Mouse (Mus musculus) spleen, embryonic (tissue): ENCODE measurements at regions not wholly inside any gene's neighbourhood (a gene's known extent, or its start where the extent isn't known, plus 50 kb on each side); places are given as distances from the start of the nearest gene placed in this dataset.

Source experiments
- CTCF ChIA-PET: fragments of 350-600 bp; sonication (Branson Sonifier 250); formaldehyde crosslinking; loops from one replicate; lab custom pipeline; 2022; lab: Charles Lee

DNA sequence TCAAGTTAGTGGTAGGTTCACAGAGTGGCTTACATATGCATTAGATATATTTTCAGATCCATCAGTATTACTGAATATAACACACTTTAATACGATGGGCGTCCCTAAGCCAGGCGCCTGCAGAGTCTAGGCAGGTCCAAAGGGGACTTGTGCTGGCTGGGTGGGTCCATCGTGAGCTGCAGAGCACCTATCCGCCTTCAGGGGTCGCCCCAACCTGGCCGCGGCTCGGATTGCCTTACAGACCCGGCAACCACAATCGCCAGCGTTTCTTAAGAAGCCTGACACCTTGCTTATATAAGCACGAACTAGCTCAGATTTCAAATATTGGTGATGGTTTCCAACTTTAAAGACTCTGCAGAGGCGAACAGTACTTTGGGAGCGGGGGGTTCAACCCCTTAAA, 227.3 kb downstream of the Gm11011 start:
- CTCF ChIA-PET: no interaction called here

GRCm38 (mm10) chr2:169357400-169357799, 230.1 kb downstream of the Gm11011 start:
- CTCF ChIA-PET: no interaction called here

DNA sequence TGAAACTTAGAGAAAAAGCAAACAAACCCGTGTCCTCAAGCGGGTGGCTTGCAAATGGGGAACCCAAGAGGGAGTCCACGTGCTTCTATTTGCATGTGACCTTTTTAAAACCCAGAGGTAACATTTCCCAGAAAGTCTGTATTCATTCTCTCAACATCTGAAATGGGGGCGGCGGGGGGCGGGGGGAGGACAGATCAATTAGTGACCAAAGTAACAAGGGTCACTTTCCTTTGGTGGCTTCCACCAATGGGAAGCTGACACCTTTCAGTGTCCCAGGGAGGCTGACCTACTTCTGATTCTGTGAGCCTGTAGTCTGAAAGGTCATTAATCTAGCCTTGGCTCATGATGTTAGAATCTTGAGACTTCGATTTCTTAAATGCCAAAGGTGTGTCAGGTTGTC, 236.0 kb downstream of the Gm11011 start:
- CTCF ChIA-PET: interaction anchor here (0.5 kb wide), 1 partner anchor 91 kb away, joined by 3 read pairs; no protein-coding TSS in a partner anchor

DNA sequence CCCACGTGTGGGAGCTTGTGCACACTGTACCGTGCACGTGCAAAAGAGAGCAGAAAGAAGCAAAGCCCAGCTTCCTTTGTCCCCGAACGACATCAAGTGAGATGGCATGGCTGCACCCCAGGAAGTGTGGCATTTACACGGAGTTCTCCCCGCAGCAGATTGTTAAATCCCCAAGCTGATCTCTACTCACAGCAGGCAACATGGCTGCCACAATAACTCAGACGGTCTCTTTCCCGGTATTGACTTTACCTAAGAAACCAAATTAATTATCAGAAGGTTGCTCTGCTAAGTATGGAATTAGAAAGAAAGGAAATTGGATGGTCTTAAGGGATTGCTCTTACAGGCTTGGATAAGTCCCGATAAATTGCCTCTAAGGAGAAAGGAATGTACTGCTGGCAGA, 241.4 kb downstream of the Gm11011 start:
- CTCF ChIA-PET: no interaction called here

GRCm38 (mm10) chr2:169319521-169319920, 268.0 kb downstream of the Gm11011 start:
- CTCF ChIA-PET: no interaction called here

DNA sequence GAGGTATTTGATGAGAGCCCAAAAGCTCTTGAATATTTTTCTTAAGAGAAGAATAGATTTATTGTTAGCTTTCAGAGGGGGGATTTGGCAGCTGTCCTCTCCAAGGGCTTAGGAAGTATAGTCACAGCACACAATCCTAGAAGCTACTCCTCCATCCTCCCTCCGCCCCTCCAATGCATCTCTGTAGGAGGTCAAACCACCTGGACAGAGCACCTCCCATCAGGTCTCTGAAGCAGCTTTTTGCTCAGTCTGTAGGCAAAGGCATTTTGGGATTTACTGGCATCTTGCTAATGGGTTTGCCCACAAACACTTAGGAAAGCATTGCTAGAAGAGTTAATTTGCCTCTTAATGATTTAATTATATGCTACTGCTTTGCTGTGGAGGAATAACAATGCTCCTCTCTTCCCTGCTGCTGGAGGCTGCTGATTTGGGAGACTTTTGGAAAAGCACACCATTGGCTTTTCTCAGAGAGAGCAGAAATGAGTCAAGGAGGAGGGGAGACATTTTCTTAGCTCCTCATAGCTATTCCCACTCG, 273.1 kb downstream of the Gm11011 start:
- CTCF ChIA-PET: no interaction called here

DNA sequence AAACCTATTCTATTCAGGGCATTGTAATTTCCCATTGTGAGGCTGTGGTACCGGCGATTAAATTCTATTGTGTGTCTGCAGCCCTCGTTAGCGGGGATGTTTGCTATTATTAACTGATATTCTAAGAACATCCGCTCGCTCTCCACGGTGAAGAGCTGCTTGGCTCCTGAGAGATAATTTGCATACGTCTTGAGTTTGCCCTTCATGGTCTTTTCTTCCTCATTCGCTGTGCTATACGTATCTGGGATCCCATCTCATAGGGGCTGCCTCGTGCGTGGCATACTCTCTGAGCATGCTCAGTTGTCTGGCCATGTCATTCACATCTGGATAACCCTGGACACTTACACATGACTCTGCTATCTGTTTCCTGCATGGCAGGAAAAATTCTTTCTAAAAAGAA, 275.7 kb downstream of the Gm11011 start:
- CTCF ChIA-PET: no interaction called here

GRCm38 (mm10) chr2:169311356-169311755, 276.2 kb downstream of the Gm11011 start:
- CTCF ChIA-PET: no interaction called here

DNA sequence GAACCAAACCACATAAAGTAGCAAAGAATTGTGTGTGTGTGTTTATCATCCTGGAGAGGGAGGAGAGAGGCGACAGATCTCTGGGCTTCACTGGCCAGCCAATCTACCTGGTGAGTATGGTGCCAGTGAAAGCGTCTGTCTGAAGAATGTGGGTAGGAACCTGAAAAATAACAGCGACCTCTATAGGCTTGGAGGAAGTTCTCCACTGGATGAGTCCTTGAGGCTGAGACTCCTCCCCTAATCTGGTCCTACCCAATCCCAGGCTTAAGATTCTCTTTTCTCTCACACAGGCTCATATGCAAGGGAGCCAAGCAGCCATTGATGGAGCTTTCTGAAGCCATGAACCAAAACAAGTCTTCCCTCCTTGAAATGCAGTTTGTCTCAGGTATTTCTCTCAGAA, 283.2 kb downstream of the Gm11011 start:
- CTCF ChIA-PET: no interaction called here

- CTCF ChIA-PET: no interaction called here
Measured at GRCm38 (mm10) chr2:169300966-169301365, 286.6 kb downstream of the Gm11011 start.

DNA sequence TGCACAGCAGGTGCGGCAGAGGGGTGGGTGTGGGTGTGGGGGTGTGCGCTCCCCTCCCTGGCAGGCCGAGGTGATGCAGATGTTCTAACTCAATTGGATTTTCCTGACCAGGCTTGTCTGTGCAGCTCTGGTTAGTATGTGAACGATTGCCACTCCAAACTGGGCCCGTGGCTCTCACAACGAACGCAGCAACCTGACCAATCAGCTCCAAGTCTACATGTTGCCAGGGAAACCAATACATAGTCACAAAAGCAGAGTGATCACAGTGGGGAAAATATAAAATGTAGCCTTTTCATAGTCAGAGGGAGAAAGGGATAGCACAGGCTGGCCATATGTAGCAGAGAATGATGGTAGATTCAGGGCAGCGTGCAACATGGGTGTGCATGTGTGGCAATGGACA, 287.1 kb downstream of the Gm11011 start:
- CTCF ChIA-PET: no interaction called here

GRCm38 (mm10) chr2:169297841-169298627, 289.5 kb downstream of the Gm11011 start:
- CTCF ChIA-PET: no interaction called here

- CTCF ChIA-PET: no interaction called here
Measured at GRCm38 (mm10) chr2:169297226-169297625, 290.3 kb downstream of the Gm11011 start.

DNA sequence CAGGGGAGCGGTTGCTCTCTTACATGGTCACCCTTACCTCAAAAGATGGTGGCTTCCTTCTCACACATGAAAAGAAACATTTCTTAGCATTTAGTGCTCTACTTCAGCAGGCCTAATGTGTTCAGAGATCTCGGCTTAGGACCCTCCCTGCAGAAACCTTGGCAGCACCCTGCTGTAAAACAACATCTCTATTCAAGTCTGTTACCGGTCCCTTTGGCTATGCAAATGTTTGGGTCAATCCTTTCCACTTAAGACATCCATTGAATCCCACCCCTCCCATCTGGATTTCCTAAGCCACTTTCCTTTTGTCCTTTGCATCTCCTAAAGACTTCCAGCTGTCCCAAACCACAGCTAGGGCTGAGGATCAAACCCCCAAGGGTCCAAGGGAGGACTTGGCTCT, 294.2 kb downstream of the Gm11011 start:
- CTCF ChIA-PET: no interaction called here

DNA sequence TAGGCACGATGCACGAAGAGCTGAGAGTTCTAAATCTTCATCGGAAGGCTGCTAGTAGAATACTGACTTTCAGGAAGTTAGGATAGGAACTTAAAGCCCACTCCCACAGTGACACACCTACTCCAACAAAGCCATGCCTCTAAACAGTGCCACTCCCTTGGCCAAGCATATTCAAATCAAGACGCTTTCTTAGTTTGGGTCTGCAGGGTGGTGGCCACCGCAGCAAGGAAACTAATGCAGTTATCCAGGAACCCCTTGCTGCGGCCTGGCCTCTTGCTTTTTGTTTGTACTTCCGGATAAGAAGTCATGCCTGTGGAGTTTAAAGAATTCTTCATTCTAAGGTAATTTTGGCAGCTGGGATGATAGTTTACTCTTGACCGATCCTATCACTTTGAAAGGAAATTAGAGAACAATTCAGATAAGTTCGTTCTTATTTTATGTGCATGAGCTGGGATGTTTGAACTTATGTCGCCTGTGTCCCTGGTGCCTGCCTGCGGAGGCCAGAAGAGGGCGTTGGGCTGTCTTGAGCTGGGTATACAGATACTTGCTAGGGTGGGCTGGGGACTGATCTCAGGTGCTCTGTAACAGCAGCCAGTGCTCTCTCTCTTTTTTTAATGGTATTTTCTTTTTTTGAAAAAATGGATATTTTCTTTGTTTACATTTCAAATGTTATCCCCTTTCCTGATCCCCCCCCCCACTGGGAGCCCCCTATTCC, 298.5 kb downstream of the Gm11011 start:
- CTCF ChIA-PET: no interaction called here

- CTCF ChIA-PET: no interaction called here
Measured at GRCm38 (mm10) chr2:169286701-169287100, 300.8 kb downstream of the Gm11011 start.

DNA sequence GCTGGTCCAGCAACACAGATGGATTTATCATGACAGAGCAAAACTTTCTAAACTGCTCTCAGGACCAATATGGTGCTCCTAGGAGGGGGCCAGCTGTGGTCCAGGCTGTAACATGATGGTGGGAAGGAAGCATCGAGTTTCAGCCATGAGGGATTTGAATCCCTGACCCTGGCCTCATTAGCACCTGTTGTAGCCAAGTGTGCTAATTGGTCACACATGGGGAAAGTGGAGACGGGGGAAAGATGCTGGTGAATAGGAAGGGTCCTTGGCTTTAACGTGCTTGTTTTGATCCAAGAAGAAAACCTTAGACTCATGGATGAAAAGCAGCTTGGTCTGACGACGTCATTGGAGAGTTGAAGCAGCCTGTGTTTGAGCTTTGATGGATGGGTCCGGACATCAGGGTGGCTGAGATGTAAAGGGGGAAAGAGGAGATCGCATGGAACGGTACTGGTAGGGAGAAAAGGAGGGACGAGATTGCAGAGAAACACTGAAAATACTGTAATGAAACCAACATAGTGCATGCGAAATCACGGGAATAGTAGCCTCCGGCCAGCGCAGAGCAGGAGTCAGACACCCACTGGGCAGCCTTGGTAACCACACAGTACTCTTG, 304.9 kb downstream of the Gm11011 start:
- CTCF ChIA-PET: no interaction called here

DNA sequence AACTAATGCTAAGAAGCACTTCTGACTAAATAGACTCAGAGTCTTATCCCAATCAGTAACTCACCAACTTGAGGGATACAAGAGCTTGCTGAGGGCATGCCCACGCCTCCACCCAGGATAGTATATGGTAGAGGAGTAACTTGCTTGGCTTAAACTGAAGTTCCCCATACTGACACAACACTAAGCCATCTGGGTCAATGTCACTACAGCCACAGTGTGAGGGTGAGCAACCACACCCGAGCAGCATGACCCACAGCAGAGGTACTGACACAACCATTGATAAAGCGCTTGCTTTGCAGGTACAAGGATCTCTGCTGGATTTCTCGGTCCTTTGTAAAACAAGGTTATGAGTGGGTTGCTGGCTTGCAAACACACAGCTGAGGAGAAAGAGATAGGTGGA, 312.2 kb downstream of the Gm11011 start:
- CTCF ChIA-PET: no interaction called here

DNA sequence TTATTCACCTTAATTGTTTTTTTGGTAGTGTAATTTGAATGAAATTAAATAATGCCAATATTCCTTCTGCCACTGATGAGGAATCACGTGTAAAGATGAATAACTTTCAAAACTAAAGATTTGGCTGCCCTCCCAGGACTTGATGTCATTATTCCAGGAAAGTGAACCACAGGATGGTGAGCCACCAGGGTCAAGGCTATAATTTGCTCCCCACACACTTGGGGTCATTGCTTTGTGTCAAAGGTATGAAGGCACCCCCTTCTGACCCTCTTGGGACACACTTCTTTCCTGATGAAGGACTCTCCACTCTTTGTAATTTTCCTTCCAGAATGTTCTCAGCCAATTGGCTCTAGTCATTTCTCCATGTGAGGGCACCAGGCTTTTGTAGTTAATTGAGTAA, 313.4 kb downstream of the Gm11011 start:
- CTCF ChIA-PET: no interaction called here

DNA sequence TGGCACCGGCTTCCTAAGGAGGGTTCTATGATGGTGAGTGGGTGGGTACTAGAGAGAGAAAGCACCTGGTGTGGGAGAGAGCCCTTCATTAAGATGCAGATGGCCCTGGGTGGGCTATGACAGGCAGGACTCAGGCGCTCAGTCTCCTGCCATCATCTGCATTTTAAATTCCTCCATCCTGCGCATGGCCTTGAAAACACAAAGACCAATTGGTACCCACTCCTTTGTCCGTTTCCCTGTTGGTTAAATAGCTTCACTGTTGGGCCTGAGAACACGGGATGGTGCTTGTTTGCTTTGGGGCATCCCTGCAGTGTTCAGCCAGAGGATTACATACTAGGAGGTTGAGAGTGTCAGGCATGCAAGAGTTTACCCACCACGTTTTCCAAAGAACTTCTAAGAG, 314.9 kb downstream of the Gm11011 start:
- CTCF ChIA-PET: no interaction called here

GRCm38 (mm10) chr2:169272018-169272417, 315.5 kb downstream of the Gm11011 start:
- CTCF ChIA-PET: no interaction called here

GRCm38 (mm10) chr2:169260636-169261035, 305.2 kb upstream of the Zfp64 start:
- CTCF ChIA-PET: no interaction called here

DNA sequence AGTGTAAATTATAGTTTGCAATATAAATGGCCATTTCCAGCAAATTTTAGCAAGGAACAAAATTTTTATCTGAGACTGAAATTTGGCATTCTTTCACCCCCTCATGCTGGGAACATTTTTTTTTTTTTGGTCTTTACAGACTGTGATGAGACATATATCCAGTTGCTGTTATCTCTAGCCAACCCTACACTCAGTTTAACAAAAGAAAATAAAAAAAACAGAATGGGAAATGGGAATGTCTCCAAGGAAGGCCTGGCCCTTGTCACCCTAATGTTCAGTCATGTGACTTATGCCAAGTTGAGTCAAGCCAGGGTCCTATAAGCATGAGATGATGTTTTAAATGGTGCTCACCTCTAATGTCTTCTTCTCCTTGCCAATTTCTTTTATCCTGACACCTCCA, 289.2 kb upstream of the Zfp64 start:
- CTCF ChIA-PET: no interaction called here
